Mouse (Mus musculus) lung, postnatal 0 days (tissue): ENCODE results near the gene Sestd1. TPM values are rescaled to one million over a fixed set of nuclear protein-coding genes. Genes with fewer than 3 reads are reported as not detected.

Source experiments
- ATAC-seq: fragments of 200-750 bp; cut with Nextera tagmentation; 2 replicates; pipeline ENCODE4 v1.8.0; 2017; ENCODE audit warnings: moderate library complexity
- DNase-seq: peaks from one replicate; pipeline ENCODE4 v3.0.0-alpha.2; 2016; ENCODE audit warnings: low spot score
- H3K27ac ChIP-seq: fragments of 300-500 bp; sonication (generic); 2 replicates; pipeline ENCODE4 v1.5.1; 2014; ENCODE audit warnings: antibody characterized with exemption, mild to moderate bottlenecking, low read length, mixed read lengths
- H3K27me3 ChIP-seq: fragments of 300-500 bp; sonication (generic); replicated peaks from 2 replicates; pipeline ENCODE4 v1.6.1; 2014; ENCODE audit warnings: low read length, mixed read lengths; ENCODE audit not compliant: insufficient read depth
- H3K36me3 ChIP-seq: fragments of 300-500 bp; sonication (generic); 2 replicates; pipeline ENCODE4 v1.6.1; 2014; ENCODE audit warnings: low read length, mixed read lengths; ENCODE audit not compliant: insufficient read depth
- H3K4me1 ChIP-seq: fragments of 300-500 bp; sonication (generic); 2 replicates; pipeline ENCODE4 v1.6.1; 2014; ENCODE audit warnings: antibody characterized with exemption, low read depth, low read length, mixed read lengths; ENCODE audit not compliant: insufficient read depth
- H3K4me2 ChIP-seq: fragments of 300-500 bp; sonication (generic); replicated peaks from 2 replicates; pipeline ENCODE4 v1.6.1; 2014; ENCODE audit warnings: low read depth, mild to moderate bottlenecking, low read length, moderate library complexity, mixed read lengths
- H3K4me3 ChIP-seq: fragments of 300-500 bp; sonication (generic); 2 replicates; pipeline ENCODE4 v1.5.1; 2014; ENCODE audit warnings: low read depth, low read length
- H3K9ac ChIP-seq: fragments of 300-500 bp; sonication (generic); replicated peaks from 2 replicates; pipeline ENCODE4 v1.6.1; 2014; ENCODE audit warnings: low read depth, mild to moderate bottlenecking
- H3K9me3 ChIP-seq: fragments of 300-500 bp; sonication (generic); 2 replicates; pipeline ENCODE4 v1.6.1; 2016; ENCODE audit warnings: low read length, mixed read lengths
- CTCF ChIP-seq: IDR thresholded peaks from 2 replicates; pipeline ENCODE4 v1.5.1; 2016; ENCODE audit warnings: antibody characterized with exemption, mild to moderate bottlenecking
- EP300 ChIP-seq: IDR thresholded peaks from 2 replicates; pipeline ENCODE4 v1.6.1; 2016; ENCODE audit warnings: antibody characterized with exemption, mild to moderate bottlenecking, control low read depth
- WGBS: fragments of 180-500 bp; shearing (Covaris S2); extraction: QIAGEN DNeasy Blood & Tissue Kit; methylation state at CpG from one replicate; pipeline ENCODE4 v1.1.7; 2014; 5-methylcytosine and 5-hydroxymethylcytosine counted together
- polyA plus RNA-seq: library from polyadenylated mRNA; unstranded; fragments of >200 nt; fragmentation: Nextera tagmentation; extraction: Ambion mirVana; gene quantifications from 2 replicates; pipeline ENCODE4 v1.2.1, GENCODE M21; 2015

The Sestd1 gene
- polyA plus RNA-seq, 1 experiment from 2014 or later: 11.8 TPM

GRCm38 (mm10) chr2:77212885-77213284 is 67.5 kb downstream of the Sestd1 start:
- no peak overlapping the region for H3K4me3 ChIP-seq
- H3K9ac ChIP-seq: no peak overlapping the region
- no peaks in the 10 kb centered on the region for H3K36me3 ChIP-seq
- H3K27me3 ChIP-seq: no peaks in the 10 kb centered on the region
- ATAC-seq: no peak
- H3K4me1 ChIP-seq: no peaks in the 10 kb centered on the region
- no peaks in the 10 kb centered on the region for H3K9me3 ChIP-seq
- no peak for DNase-seq
- 76% methylated on average over 5 of the region's 5 CpGs for WGBS
- TF ChIP-seq CTCF: no peak
- no peak for TF ChIP-seq EP300
- no peak overlapping the region for H3K4me2 ChIP-seq
- no peak overlapping the region for H3K27ac ChIP-seq

GRCm38 (mm10) chr2:77206951-77207350 is 73.4 kb downstream of the Sestd1 start:
- H3K4me3 ChIP-seq: no peak overlapping the region
- H3K4me1 ChIP-seq: no peaks in the 10 kb centered on the region
- ATAC-seq (no peak), DNase-seq (no peak)
- no peak overlapping the region for H3K4me2 ChIP-seq
- no peak overlapping the region for H3K9ac ChIP-seq
- no peaks in the 10 kb centered on the region for H3K36me3 ChIP-seq
- WGBS: 93% methylated on average over 3 of the region's 3 CpGs
- no peak for TF ChIP-seq CTCF
- TF ChIP-seq EP300: no peak
- no peak overlapping the region for H3K27ac ChIP-seq
- H3K9me3 ChIP-seq: no peaks in the 10 kb centered on the region
- H3K27me3 ChIP-seq: no peaks in the 10 kb centered on the region

DNA sequence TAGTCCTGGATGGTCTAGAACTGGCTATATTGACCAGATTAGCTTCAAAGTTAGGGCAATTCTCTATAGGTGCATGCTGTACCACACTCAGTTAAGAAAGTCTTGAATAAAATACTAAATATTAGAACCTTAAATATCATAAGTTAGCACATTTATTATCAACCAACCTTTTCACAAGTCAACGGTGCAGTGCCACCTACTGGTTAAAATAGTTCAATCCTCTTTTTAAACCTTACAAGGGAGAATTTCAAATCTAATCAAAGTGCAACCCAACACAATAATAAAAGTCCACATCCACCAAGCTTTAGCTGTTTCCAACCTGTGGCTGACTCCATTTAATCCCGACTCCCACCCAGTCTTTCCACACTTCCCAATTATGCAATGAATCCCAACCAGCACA is 76.5 kb downstream of the Sestd1 start:
- H3K36me3 ChIP-seq: no peaks in the 10 kb centered on the region
- no peaks in the 10 kb centered on the region for H3K4me1 ChIP-seq
- H3K9me3 ChIP-seq: no peaks in the 10 kb centered on the region
- DNase-seq: peak; percentile 66
- no peak for ATAC-seq
- H3K4me3 ChIP-seq: no peak overlapping the region
- H3K9ac ChIP-seq: no peak overlapping the region
- TF ChIP-seq CTCF (peak; percentile 67), EP300 (no peak)
- H3K4me2 ChIP-seq: no peak overlapping the region
- WGBS: 46% methylated on average over 2 of the region's 2 CpGs
- no peaks in the 10 kb centered on the region for H3K27me3 ChIP-seq
- no peak overlapping the region for H3K27ac ChIP-seq

DNA sequence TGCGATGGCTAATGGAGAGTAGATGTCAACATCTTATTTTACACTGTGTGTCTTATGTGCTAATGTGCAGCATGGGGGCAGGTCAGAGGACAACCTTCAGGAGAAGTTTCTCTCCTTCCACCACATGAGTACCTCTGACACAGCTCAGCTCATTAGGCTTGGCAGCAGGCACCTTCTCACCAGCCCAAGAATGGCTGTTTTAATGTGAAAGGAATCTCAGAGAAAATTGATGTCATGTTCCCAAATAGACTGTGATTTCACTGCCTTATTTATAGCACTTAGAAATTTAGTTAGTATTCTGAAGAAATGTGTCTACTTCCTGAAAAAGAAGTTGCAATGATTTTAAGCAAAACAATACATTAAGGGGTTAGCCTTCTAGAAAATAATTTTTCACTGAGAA is 78.5 kb downstream of the Sestd1 start:
- no peak overlapping the region for H3K9ac ChIP-seq
- no peak overlapping the region for H3K4me3 ChIP-seq
- H3K9me3 ChIP-seq: no peaks in the 10 kb centered on the region
- no peak overlapping the region for H3K4me2 ChIP-seq
- H3K27me3 ChIP-seq: no peaks in the 10 kb centered on the region
- no peaks in the 10 kb centered on the region for H3K36me3 ChIP-seq
- 98% methylated on average over 1 of the region's 1 CpGs for WGBS
- no peak for ATAC-seq
- TF ChIP-seq EP300 (no peak), CTCF (no peak)
- H3K27ac ChIP-seq: no peak overlapping the region
- H3K4me1 ChIP-seq: no peaks in the 10 kb centered on the region
- DNase-seq: no peak

- H3K4me2 ChIP-seq: no peak overlapping the region
- no peaks in the 10 kb centered on the region for H3K4me1 ChIP-seq
- DNase-seq (no peak), ATAC-seq (no peak)
- H3K4me3 ChIP-seq: no peak overlapping the region
- H3K27me3 ChIP-seq: no peaks in the 10 kb centered on the region
- TF ChIP-seq CTCF: no peak
- no peak for TF ChIP-seq EP300
- H3K36me3 ChIP-seq: no peaks in the 10 kb centered on the region
- WGBS: 77% methylated on average over 5 of the region's 5 CpGs
- H3K9ac ChIP-seq: no peak overlapping the region
- H3K27ac ChIP-seq: no peak overlapping the region
- no peaks in the 10 kb centered on the region for H3K9me3 ChIP-seq
Observed at GRCm38 (mm10) chr2:77200958-77201614, 79.3 kb downstream of the Sestd1 start.

GRCm38 (mm10) chr2:77200379-77200778 is 80.0 kb downstream of the Sestd1 start:
- no peak overlapping the region for H3K9ac ChIP-seq
- H3K9me3 ChIP-seq: no peaks in the 10 kb centered on the region
- ATAC-seq: peak; percentile 57

More at GRCm38 (mm10) chr2:77200379-77200778, 80.0 kb downstream of the Sestd1 start:
- 0 out of 2 replicates have a peak, but pooled peaks have one; percentile 28 for TF ChIP-seq EP300
- TF ChIP-seq CTCF: no peak
- Histone ChIP-seq H3K27ac (no peak overlapping the region), H3K4me3 (no peak overlapping the region), H3K4me2 (no peak overlapping the region), H3K4me1 (no peaks in the 10 kb centered on the region), H3K36me3 (no peaks in the 10 kb centered on the region), H3K27me3 (no peaks in the 10 kb centered on the region)
- WGBS: 73% methylated on average over 4 of the region's 4 CpGs
- DNase-seq: no peak
